Mouse (Mus musculus) stomach, embryonic 14.5 days (tissue): ENCODE data around the gene Dkk2. TPM values are rescaled to one million over a fixed set of nuclear protein-coding genes. Genes with fewer than 3 reads are reported as not detected.
A peak's percentile ranks its signal among the peaks of the same experiment; 100 is the strongest.
"Not testable (repeated sequence)": the region's sequence is repeated elsewhere in the genome, so short reads cannot be mapped to it uniquely, and the experiment has no call there.

Source experiments
- ATAC-seq: fragments of 200-750 bp; cut with Nextera tagmentation; 2 replicates; pipeline ENCODE4 v1.8.0; 2017; ENCODE audit warnings: low read depth, moderate TSS enrichment; ENCODE audit not compliant: insufficient number of reproducible peaks, insufficient read depth, low FRiP score
- H3K27ac ChIP-seq: fragments of 300-500 bp; sonication (generic); 2 replicates; pipeline ENCODE4 v1.5.1; 2014; ENCODE audit warnings: mild to moderate bottlenecking, low read length, moderate library complexity, mixed read lengths
- H3K27me3 ChIP-seq: fragments of 300-500 bp; sonication (generic); 2 replicates; pipeline ENCODE4 v1.6.1; 2014; ENCODE audit warnings: low read length, control low read depth, mixed read lengths; ENCODE audit not compliant: control insufficient read depth, insufficient read depth
- H3K36me3 ChIP-seq: fragments of 300-500 bp; sonication (generic); 2 replicates; pipeline ENCODE4 v1.6.1; 2014; ENCODE audit warnings: mild to moderate bottlenecking, control low read depth, low read length, moderate library complexity, mixed read lengths; ENCODE audit not compliant: control insufficient read depth, insufficient read depth
- H3K4me1 ChIP-seq: fragments of 300-500 bp; sonication (generic); 2 replicates; pipeline ENCODE4 v1.6.1; 2014; ENCODE audit warnings: low read length, control low read depth, mixed read lengths; ENCODE audit not compliant: control insufficient read depth, insufficient read depth
- H3K4me2 ChIP-seq: fragments of 300-500 bp; sonication (generic); replicated peaks from 2 replicates; pipeline ENCODE4 v1.6.1; 2014; ENCODE audit warnings: low read depth, low read length, control low read depth
- H3K4me3 ChIP-seq: fragments of 300-500 bp; sonication (generic); 2 replicates; pipeline ENCODE4 v1.5.1; 2014; ENCODE audit warnings: low read depth, low read length, control low read depth
- H3K9ac ChIP-seq: fragments of 300-500 bp; sonication (generic); replicated peaks from 2 replicates; pipeline ENCODE4 v1.6.1; 2014; ENCODE audit warnings: low read depth, mild to moderate bottlenecking, control low read depth, low read length, moderate library complexity, mixed read lengths
- H3K9me3 ChIP-seq: fragments of 300-500 bp; sonication (generic); 2 replicates; pipeline ENCODE4 v1.6.1; 2016; ENCODE audit warnings: low read depth, low read length, control low read depth; ENCODE audit not compliant: control insufficient read depth
- WGBS: fragments of 180-500 bp; shearing (Covaris S2); extraction: QIAGEN DNeasy Blood & Tissue Kit; methylation state at CpG from one replicate; pipeline ENCODE4 v1.1.7; 2014; 5-methylcytosine and 5-hydroxymethylcytosine counted together
- polyA plus RNA-seq: library from polyadenylated mRNA; unstranded; fragments of >200 nt; fragmentation: Nextera tagmentation; extraction: Ambion mirVana; gene quantifications from 2 replicates; pipeline ENCODE4 v1.2.1, GENCODE M21; 2014

Gene Dkk2
- polyA plus RNA-seq = 9.6 and 11.0 TPM in 2 replicates

DNA sequence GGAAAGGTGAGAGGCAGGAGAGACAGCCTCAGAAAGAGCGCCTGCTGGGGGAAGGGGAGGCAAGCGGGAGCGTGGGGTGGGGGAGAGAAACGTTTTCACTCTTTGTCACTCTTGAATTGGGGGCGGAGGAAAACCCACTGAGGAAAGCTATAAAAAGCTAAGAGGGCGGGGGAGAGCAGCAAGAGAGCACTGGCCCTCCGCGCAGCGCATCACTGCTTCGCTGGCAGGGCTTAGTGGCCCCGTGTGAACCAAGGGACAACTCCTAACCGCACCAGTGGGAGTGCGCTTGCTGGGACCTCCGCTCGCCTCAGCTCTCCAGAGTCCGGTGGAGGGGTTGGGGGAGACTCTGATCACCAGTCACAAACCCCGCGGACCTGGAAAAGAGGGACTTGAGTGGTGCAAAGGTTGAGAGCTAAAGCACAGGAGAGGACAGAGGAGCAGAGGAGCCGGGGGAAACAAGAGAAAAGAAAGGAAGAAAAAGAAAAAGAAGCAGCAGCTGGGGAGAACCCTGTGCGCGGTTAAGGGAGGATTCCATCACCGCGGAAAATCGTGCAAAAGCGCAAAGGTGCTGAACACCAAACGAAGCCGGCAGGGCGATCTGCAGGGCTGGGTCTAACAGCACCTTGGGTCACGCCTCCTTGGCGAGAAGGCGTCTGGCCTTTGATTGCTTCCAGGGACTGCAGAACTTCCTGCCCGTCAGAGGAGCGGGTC, at the start of gene Dkk2:
TSS of gene Dkk2 (plus strand) at position 181 of the 711 bp plus-strand sequence.
- under 1% methylated on average over 33 of the region's 33 CpGs for WGBS
- peak within 1 kb of the TSS; percentile 44 for H3K4me3 ChIP-seq
- no peaks in the 10 kb centered on the region for H3K9me3 ChIP-seq
- H3K4me2 ChIP-seq = peak within 1 kb of the TSS; percentile 90
- H3K27me3 ChIP-seq = peaks cover 12% of the 10 kb centered on the region
- peaks cover 5% of the 10 kb centered on the region; the same call in 1 of the 2 replicates for H3K4me1 ChIP-seq
- peak within 1 kb of the TSS; percentile 28; the same call in 1 of the 2 replicates for H3K9ac ChIP-seq
- peak within 1 kb of the TSS; percentile 21; the same call in 1 of the 2 replicates for H3K27ac ChIP-seq
- no peaks in the 10 kb centered on the region for H3K36me3 ChIP-seq
- ATAC-seq = peak; percentile 65

DNA sequence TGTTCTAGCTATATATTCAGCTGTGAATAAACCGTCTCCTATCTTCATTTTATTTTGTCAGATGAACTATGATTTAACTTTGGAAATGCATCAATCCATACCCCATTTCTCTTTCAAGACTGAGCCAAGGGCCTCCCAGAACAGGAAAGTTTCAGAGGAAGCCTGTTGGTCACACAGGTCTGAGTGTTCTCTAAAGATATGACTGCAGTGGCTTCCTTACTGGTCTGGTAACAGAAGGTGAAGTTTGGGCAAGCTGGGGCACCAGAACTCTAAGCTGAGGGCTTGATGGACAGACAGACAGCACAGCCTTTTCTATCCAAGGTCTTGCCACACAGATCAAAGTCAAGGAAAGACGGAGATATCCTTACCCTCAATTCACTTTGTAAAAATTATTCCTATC, 48.4 kb upstream of the Dkk2 start:
- 0 out of 2 replicates have a peak, but pooled peaks cover 3% of the 10 kb centered on the region for H3K4me1 ChIP-seq
- ATAC-seq = no peak
- no peaks in the 10 kb centered on the region for H3K36me3 ChIP-seq
- H3K4me3 ChIP-seq = no peak overlapping the region
- no peak overlapping the region for H3K9ac ChIP-seq
- no peak overlapping the region for H3K27ac ChIP-seq
- no peak overlapping the region for H3K4me2 ChIP-seq
- 89% methylated on average over 2 of the region's 2 CpGs for WGBS
- no peaks in the 10 kb centered on the region for H3K9me3 ChIP-seq
- no peaks in the 10 kb centered on the region for H3K27me3 ChIP-seq

DNA sequence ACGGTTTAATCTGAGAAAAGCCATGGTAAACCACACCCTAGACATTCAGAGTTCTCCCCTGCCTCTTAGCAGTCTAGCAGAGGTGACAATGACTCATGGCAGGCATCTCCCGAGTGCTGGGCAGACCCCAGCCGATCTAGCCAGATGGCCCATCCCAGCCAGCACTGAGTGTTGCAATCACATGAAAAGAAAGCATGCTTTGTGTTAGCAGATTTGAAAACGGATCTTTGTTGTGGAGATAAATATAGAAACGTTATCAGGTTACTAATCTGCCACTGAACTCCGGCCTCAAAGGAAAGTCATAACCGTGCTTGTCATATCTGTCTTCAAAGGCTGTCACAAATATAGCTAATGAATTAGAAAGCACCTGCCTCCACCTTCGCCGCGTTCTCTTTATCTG, 47.4 kb upstream of the Dkk2 start:
- H3K4me1 ChIP-seq = 0 out of 2 replicates have a peak, but pooled peaks cover 3% of the 10 kb centered on the region
- no peak overlapping the region for H3K27ac ChIP-seq
- WGBS = 40% methylated on average over 10 of the region's 10 CpGs
- no peaks in the 10 kb centered on the region for H3K36me3 ChIP-seq
- H3K27me3 ChIP-seq = no peaks in the 10 kb centered on the region
- no peak overlapping the region for H3K4me2 ChIP-seq
- H3K9ac ChIP-seq = no peak overlapping the region
- H3K9me3 ChIP-seq = no peaks in the 10 kb centered on the region
- H3K4me3 ChIP-seq = no peak overlapping the region
- peak; percentile 58; the same call in 1 of the 2 replicates for ATAC-seq

DNA sequence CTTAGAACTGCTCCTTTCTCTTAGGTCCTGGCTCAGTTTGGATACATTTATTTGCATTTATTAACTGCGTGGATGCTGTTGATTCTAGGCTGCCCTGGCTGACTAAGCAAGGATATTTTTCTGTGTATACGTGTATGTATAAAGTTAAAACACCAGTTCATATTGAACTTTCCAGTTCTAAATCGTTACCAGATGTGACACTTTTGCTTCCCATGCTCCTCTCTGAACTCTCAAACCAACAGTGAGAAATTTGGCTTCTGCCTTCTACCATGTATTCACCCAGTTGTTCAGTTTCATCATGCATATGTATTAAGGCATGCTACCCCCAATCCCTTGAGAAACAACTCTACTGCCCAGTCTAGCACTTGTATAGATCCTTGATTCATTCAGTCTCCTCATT, 45.0 kb upstream of the Dkk2 start:
- ATAC-seq = no peak
- no peaks in the 10 kb centered on the region for H3K4me1 ChIP-seq
- no peak overlapping the region for H3K27ac ChIP-seq
- H3K36me3 ChIP-seq = no peaks in the 10 kb centered on the region
- H3K27me3 ChIP-seq = no peaks in the 10 kb centered on the region
- no peaks in the 10 kb centered on the region for H3K9me3 ChIP-seq
- H3K4me3 ChIP-seq = no peak overlapping the region
- 76% methylated on average over 3 of the region's 3 CpGs for WGBS
- no peak overlapping the region for H3K4me2 ChIP-seq
- no peak overlapping the region for H3K9ac ChIP-seq

DNA sequence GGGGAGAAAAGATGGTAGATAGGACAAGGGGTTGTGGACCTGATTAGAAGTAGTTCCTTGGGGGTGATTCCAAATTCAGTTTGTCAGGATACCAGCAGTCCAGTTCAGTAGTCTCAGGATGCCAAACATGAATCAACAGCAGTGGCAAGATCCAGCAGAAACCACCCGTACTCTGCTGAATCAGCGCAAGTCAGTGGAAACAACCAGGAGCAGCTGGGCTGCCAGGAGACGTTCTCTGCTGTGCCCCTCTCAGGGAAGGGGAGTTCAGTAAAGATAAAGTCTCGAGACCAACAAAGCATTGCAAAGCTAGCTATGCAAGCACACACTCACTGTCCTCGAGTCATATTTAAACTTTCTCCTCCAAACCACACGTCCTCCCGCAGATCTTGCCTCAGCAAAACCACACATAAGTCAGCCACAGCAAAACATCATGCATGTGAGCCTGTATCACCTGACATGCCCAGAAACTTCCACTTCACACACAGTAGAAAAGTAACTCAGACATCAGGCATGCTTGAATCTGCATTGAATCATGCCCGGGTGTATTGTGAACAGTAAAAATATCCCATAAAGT, 34.1 kb upstream of the Dkk2 start:
- H3K9ac ChIP-seq = no peak overlapping the region
- no peaks in the 10 kb centered on the region for H3K4me1 ChIP-seq
- ATAC-seq = no peak
- no peak overlapping the region for H3K27ac ChIP-seq
- no peaks in the 10 kb centered on the region for H3K9me3 ChIP-seq
- 76% methylated on average over 8 of the region's 8 CpGs for WGBS
- H3K4me2 ChIP-seq = no peak overlapping the region
- H3K36me3 ChIP-seq = no peaks in the 10 kb centered on the region
- H3K4me3 ChIP-seq = no peak overlapping the region
- H3K27me3 ChIP-seq = no peaks in the 10 kb centered on the region

DNA sequence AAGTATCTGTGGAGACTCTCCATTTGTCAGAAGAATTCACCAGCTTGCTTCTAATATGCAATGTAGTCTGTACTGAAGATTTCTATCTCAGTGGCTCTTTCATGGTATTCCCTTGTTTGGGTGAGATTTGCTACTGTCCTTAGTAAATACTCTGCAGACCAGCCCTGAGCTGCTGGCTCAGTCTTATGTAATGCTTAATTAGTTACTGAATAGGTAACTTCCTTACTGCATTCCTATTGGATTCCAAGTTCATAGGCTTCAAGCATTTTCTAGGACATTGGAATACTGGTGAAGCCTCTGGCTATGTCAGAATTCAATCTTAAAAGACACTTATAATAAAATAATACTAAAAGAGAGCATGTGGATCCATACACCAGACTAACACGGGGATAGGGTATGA, 22.3 kb upstream of the Dkk2 start:
- not testable (repeated sequence) for H3K27ac ChIP-seq, H3K4me1 ChIP-seq, H3K9ac ChIP-seq, H3K9me3 ChIP-seq, H3K27me3 ChIP-seq, H3K4me3 ChIP-seq, ATAC-seq, H3K36me3 ChIP-seq, H3K4me2 ChIP-seq
- WGBS = 67% methylated on average over 1 of the region's 1 CpGs

DNA sequence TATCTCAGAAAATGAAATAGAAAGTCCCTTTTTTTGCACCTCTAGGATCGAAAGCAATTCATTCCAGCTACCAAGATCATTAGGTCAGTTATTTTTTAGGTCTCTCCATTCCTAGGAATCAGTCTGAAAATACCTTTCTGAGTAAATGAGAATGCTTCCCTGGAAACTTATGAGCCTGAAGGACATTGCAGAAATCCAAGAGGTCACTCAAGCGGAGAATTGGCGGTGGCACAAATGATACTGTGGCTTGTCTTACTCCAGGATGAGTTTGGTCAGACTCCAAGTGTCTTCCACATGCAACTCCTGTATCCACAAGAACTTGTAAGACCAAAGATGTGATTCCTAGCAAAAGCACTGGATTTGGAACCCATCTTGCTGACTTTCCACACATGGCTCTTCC, 21.7 kb upstream of the Dkk2 start:
- no peak overlapping the region for H3K27ac ChIP-seq
- H3K36me3 ChIP-seq = no peaks in the 10 kb centered on the region
- no peak overlapping the region for H3K9ac ChIP-seq
- no peak for ATAC-seq
- H3K4me1 ChIP-seq = no peaks in the 10 kb centered on the region
- H3K9me3 ChIP-seq = no peaks in the 10 kb centered on the region
- H3K27me3 ChIP-seq = no peaks in the 10 kb centered on the region
- no peak overlapping the region for H3K4me2 ChIP-seq
- 96% methylated on average over 3 of the region's 3 CpGs for WGBS
- no peak overlapping the region for H3K4me3 ChIP-seq

DNA sequence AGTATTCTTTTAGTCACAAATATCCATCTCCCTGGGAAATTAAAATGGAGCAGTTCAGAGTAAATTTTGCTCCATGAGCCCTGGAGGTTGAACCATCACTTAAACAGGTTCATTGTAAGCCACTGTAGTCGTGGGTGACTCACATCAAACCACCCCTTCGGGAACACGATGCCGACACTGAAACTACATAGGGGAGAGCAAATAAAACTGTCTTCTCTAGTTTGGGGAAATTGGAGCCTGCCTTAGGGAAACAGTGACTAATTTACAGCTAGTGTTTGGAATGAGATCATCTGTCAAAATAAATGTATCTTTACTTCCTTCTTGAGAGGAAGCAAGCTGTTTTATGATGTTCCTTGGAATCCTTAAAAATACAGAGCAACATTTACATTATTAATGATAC, 21.1 kb upstream of the Dkk2 start:
- Histone ChIP-seq H3K27ac (no peak overlapping the region), H3K9me3 (no peaks in the 10 kb centered on the region), H3K27me3 (no peaks in the 10 kb centered on the region), H3K36me3 (no peaks in the 10 kb centered on the region), H3K4me3 (no peak overlapping the region), H3K9ac (no peak overlapping the region), H3K4me2 (no peak overlapping the region), H3K4me1 (no peaks in the 10 kb centered on the region)
- WGBS = 40% methylated on average over 4 of the region's 4 CpGs
- ATAC-seq = no peak
